Mouse (Mus musculus) cortical plate, adult 2 months (tissue): Measurements from ENCODE around the gene Olfr1393.

Experiments
- CTCF ChIP-seq: fragments of 200-500 bp; IDR thresholded peaks from 2 replicates; pipeline ENCODE4 v1.5.1; 2011; ENCODE audit warnings: mild to moderate bottlenecking, control low read depth, low read length; ENCODE audit not compliant: insufficient read depth; ENCODE audit errors: extremely low read depth
- POLR2A ChIP-seq: fragments of 200-500 bp; IDR thresholded peaks from 2 replicates; pipeline ENCODE4 v1.6.1; 2011; ENCODE audit warnings: mild to moderate bottlenecking, low read length, control low read depth; ENCODE audit not compliant: insufficient read depth; ENCODE audit errors: extremely low read depth

GRCm38 (mm10) chr11:49329686-49330085 is 51.6 kb downstream of the Olfr1393 start:
- no peak for TF ChIP-seq CTCF
- no peak for TF ChIP-seq POLR2A
